Comparison of ENCODE assay signal across 21 mouse cellular contexts in the genomic region with DNA sequence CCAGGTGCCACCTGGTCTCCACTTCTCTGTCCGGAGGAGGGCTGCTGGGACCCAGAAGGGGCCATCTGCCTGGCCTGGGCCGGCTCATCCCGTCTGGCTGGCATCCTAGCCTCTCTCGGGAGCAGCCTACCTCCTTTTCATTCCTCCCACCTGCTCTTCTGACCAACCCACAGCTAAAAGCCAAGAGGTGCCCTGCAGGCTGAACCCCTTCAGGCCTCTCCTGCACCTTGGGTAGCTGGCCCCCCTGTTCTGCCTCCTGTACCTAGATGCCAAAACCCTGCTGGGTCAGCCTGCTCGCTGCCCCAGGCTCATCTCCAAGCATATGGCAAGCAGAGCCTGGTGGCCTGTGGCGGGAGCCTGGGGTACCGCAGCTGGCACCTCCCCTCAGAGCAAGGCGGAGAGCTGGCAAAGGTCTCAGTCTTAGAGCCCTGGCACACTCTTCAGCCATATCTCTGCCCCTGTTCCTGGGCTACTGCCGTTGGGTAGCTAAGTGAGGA.
A peak's percentile ranks its signal among the peaks of the same experiment; 100 is the strongest.
DNase-seq lines count a peak whose midpoint lies in the region; ATAC-seq and TF ChIP-seq lines count a peak whose summit lies in the region.
"Had no signal": no experiment of that assay in that cellular context is flagged by ENCODE, and none has a peak within 500 bp of the region (broad histone marks: within the 10 kb centered on the region; RNA-seq: fewer than 3 reads in every experiment).

No protein-coding gene starts in this region.

- DNase-seq in left cerebral cortex, postnatal 4 days: peak; percentile 93
- no peak for DNase-seq in left cerebral cortex, adult 2 months (ENCODE audit: extremely low spot score in 1 of 2, low spot score in 2 of 2)
- DNase-seq in brain, embryonic 14.5 days (ENCODE audit: low read depth): peak; percentile 33
- peak; percentile 92 for DNase-seq in cerebellum, adult 8-10 months
- DNase-seq in frontal cortex, postnatal 36 days (ENCODE audit: low spot score in 2 of 2): no peak
- no peak for DNase-seq in layer of hippocampus, adult 18-20 months (ENCODE audit: low spot score in 2 of 2)
- DNase-seq: adrenal gland, postnatal 14 days; B cell, adult 2 months; embryo, embryonic 11 days; heart, adult 18-20 months; kidney, adult 9 months; kidney, postnatal 4 days; layer of hippocampus, postnatal 36 days; lung, adult 2 months; lung, postnatal 36 days; thymus, postnatal 14 days had no signal

- no peak for TF ChIP-seq CTCF in left cerebral cortex, adult 2 months (IDR thresholded peaks at IDR 0.05)
- no peak for TF ChIP-seq CTCF in brain, embryonic 14.5 days (IDR thresholded peaks at IDR 0.05; ENCODE audit: borderline replicate concordance, extremely low read depth, insufficient read depth, insufficient read length)
- no peak for TF ChIP-seq CTCF in intestine, postnatal 0 days (IDR thresholded peaks at IDR 0.05; ENCODE audit: low read depth)

- no peak for ATAC-seq in embryonic facial prominence, embryonic 15.5 days (ENCODE audit: insufficient number of reproducible peaks, low FRiP score, low TSS enrichment, low read depth)
- ATAC-seq in intestine, postnatal 0 days: no peak
- ATAC-seq: forebrain, embryonic 14.5 days had no signal

- peaks cover 22% of the 10 kb centered on the region for H3K4me1 ChIP-seq in embryonic facial prominence, embryonic 15.5 days
- no peaks in the 10 kb centered on the region for H3K4me1 ChIP-seq in intestine, postnatal 0 days (replicated peaks; ENCODE audit: control insufficient read depth, insufficient read depth, low read length)

- intact Hi-C loops in left cerebral cortex, postnatal 4 days (cut with DNase I): no loop called here
- intact Hi-C loops in left cerebral cortex, adult 2 months (cut with DNase I): no loop called here

- no peaks in the 10 kb centered on the region for H3K9me3 ChIP-seq in embryonic facial prominence, embryonic 15.5 days (replicated peaks)
- 0 out of 2 replicates have a peak, but pooled peaks cover 3% of the 10 kb centered on the region for H3K9me3 ChIP-seq in intestine, postnatal 0 days (ENCODE audit: control insufficient read depth)

- H3K27me3 ChIP-seq in embryonic facial prominence, embryonic 15.5 days: no peaks in the 10 kb centered on the region
- no peaks in the 10 kb centered on the region for H3K27me3 ChIP-seq in intestine, postnatal 0 days (replicated peaks; ENCODE audit: control insufficient read depth, insufficient read depth, low read length)

- no peak overlapping the region for H3K27ac ChIP-seq in left cerebral cortex, adult 2 months
- H3K27ac ChIP-seq in embryonic facial prominence, embryonic 15.5 days (replicated peaks): peak overlapping the region; percentile 44; the same call in 1 of the 2 replicates
- no peak overlapping the region for H3K27ac ChIP-seq in intestine, postnatal 0 days (ENCODE audit: low read depth, low read length)
- H3K27ac ChIP-seq: stomach, postnatal 0 days had no signal

- no peaks in the 10 kb centered on the region for H3K36me3 ChIP-seq in embryonic facial prominence, embryonic 15.5 days
- no peaks in the 10 kb centered on the region for H3K36me3 ChIP-seq in intestine, postnatal 0 days (ENCODE audit: control insufficient read depth, insufficient read depth)

- H3K9ac ChIP-seq in embryonic facial prominence, embryonic 15.5 days: no peak overlapping the region
- no peak overlapping the region for H3K9ac ChIP-seq in intestine, postnatal 0 days (ENCODE audit: low read depth, low read length)

- no peak for TF ChIP-seq POLR2A in brain, embryonic 14.5 days (IDR thresholded peaks at IDR 0.05; ENCODE audit: borderline replicate concordance, extremely low read depth, insufficient read depth, insufficient read length, poor library complexity, severe bottlenecking)

- H3K4me3 ChIP-seq in left cerebral cortex, adult 2 months: no peak overlapping the region
- H3K4me3 ChIP-seq in embryonic facial prominence, embryonic 15.5 days (replicated peaks): no peak overlapping the region
- no peak overlapping the region for H3K4me3 ChIP-seq in intestine, postnatal 0 days (ENCODE audit: low read depth, low read length)

- WGBS in embryonic facial prominence, embryonic 15.5 days: 74% methylated on average over 9 of the region's 9 CpGs
- 88% methylated on average over 9 of the region's 9 CpGs for WGBS in intestine, postnatal 0 days

- no peak overlapping the region for H3K4me2 ChIP-seq in embryonic facial prominence, embryonic 15.5 days (replicated peaks)
- no peak overlapping the region for H3K4me2 ChIP-seq in intestine, postnatal 0 days (replicated peaks; ENCODE audit: low read depth)
- H3K4me2 ChIP-seq: liver, embryonic 11.5 days had no signal

Comparison
In these comparisons a context has a peak if more than half of its experiments do, and no peak if none do; other contexts are left out.
1. DNase-seq: peak in left cerebral cortex, postnatal 4 days (single experiment), brain, embryonic 14.5 days (single experiment) and cerebellum, adult 8-10 months (single experiment); none in left cerebral cortex, adult 2 months (0 of 2), frontal cortex, postnatal 36 days (0 of 2) and layer of hippocampus, adult 18-20 months (0 of 2).